32 mouse cellular contexts compared by ENCODE assay signal in the genomic region with DNA sequence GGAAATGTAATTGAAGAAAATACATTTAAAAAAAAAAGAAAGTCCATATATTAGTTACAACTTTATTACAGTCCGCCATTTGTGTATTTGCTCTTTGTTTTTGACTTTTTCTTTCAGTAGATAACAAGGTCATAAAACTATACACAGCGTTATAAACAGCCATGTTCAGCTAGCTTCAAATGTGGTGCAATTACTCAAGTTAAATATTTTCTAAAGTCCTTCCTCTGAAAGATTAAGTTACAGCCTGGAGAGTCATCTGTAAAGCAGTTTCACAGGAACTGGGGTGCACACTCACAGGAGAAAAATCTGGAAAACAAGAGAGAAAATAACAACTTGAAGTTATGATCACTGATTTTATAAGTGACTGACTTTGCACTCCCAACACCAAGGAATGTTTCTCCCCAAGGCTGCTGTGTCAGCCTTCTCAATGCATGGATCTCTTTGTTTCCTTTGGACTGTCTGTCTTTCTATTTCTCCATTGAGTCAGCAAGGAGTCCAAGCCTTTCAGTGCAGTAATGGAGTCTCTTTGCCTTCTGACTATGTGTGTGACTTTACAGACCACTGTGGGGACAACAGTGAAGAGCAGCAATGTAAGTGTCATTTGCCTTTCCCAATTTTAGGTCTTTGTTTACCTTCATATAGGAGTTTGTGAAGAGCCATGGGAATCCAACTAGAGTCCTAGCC. TPM values are rescaled to one million over a fixed set of nuclear protein-coding genes. Genes with fewer than 3 reads are reported as not detected.
DNase-seq lines count a peak whose midpoint lies in the region; ATAC-seq and TF ChIP-seq lines count a peak whose summit lies in the region.
"Had no signal": no experiment of that assay in that cellular context is flagged by ENCODE, and none has a peak within 500 bp of the region (broad histone marks: within the 10 kb centered on the region; RNA-seq: fewer than 3 reads in every experiment).

A gene (plus strand): TSS at position 239 of the 684 bp plus-strand sequence.

- no peak within 1 kb of the TSS for H3K4me2 ChIP-seq in kidney, embryonic 16.5 days (replicated peaks; ENCODE audit: low read depth, low read length)
- H3K4me2 ChIP-seq in intestine, embryonic 16.5 days (ENCODE audit: low read depth, low read length) = no peak within 1 kb of the TSS
- H3K4me2 ChIP-seq: embryonic facial prominence, embryonic 13.5 days; forebrain, embryonic 13.5 days; heart, embryonic 11.5 days; hindbrain, embryonic 13.5 days had no signal

- H3K9me3 ChIP-seq in kidney, embryonic 16.5 days (ENCODE audit: low read length) = peaks cover 7% of the 10 kb centered on the region
- peaks cover 9% of the 10 kb centered on the region; the same call in 1 of the 2 replicates for H3K9me3 ChIP-seq in intestine, embryonic 16.5 days (ENCODE audit: control insufficient read depth, low read length)

- 45% methylated on average over 2 of the region's 2 CpGs for WGBS in kidney, embryonic 16.5 days
- 52% methylated on average over 2 of the region's 2 CpGs for WGBS in intestine, embryonic 16.5 days
- WGBS in small intestine, adult 2 months = 28% methylated on average over 2 of the region's 2 CpGs

- no peak within 1 kb of the TSS for H3K4me3 ChIP-seq in kidney, embryonic 16.5 days (ENCODE audit: low read length)
- H3K4me3 ChIP-seq in embryonic fibroblast, embryonic 13.5 days (ENCODE audit: insufficient read depth, low read length) = no peak within 1 kb of the TSS
- H3K4me3 ChIP-seq in intestine, embryonic 16.5 days (ENCODE audit: low read length) = no peak within 1 kb of the TSS
- no peak within 1 kb of the TSS for H3K4me3 ChIP-seq in small intestine, adult 2 months (ENCODE audit: low read depth, low read length)
- H3K4me3 ChIP-seq: embryonic facial prominence, embryonic 10.5 days; embryonic facial prominence, embryonic 13.5 days; forebrain, embryonic 10.5 days; forebrain, embryonic 13.5 days; hindbrain, embryonic 10.5 days; hindbrain, embryonic 13.5 days had no signal

- peak; percentile 27; the same call in 1 of the 2 replicates for ATAC-seq in kidney, embryonic 16.5 days (ENCODE audit: low FRiP score, low TSS enrichment)
- peak; percentile 97 for ATAC-seq in intestine, embryonic 16.5 days
- ATAC-seq: forebrain, embryonic 13.5 days; forebrain, embryonic 16.5 days; hindbrain, embryonic 16.5 days had no signal

- H3K27me3 ChIP-seq in kidney, embryonic 16.5 days (ENCODE audit: insufficient read depth, low read length) = no peaks in the 10 kb centered on the region
- no peaks in the 10 kb centered on the region for H3K27me3 ChIP-seq in intestine, embryonic 16.5 days (replicated peaks; ENCODE audit: control insufficient read depth, insufficient read depth, low read length)
- no peaks in the 10 kb centered on the region for H3K27me3 ChIP-seq in small intestine, adult 2 months (ENCODE audit: control insufficient read depth, insufficient read depth, low read length)
- H3K27me3 ChIP-seq: embryonic facial prominence, embryonic 13.5 days; forebrain, embryonic 13.5 days; hindbrain, embryonic 13.5 days had no signal

- no peak for TF ChIP-seq POLR2A in embryonic fibroblast, embryonic 13.5 days (IDR thresholded peaks at IDR 0.05; ENCODE audit: low read depth, low read length)
- no peak for TF ChIP-seq POLR2A in small intestine, adult 2 months (IDR thresholded peaks at IDR 0.05; ENCODE audit: low read depth, low read length)

- intact Hi-C loops in heart, postnatal 36 days (cut with DNase I) = no loop called here

- no peak for TF ChIP-seq CTCF in embryonic fibroblast, embryonic 13.5 days (IDR thresholded peaks at IDR 0.05; ENCODE audit: borderline replicate concordance, insufficient read depth, low read length)
- TF ChIP-seq CTCF in small intestine, adult 2 months (IDR thresholded peaks at IDR 0.05; ENCODE audit: extremely low read depth, insufficient read length, insufficient replicate concordance, low read depth, low read length) = no peak

- no peak within 1 kb of the TSS for H3K9ac ChIP-seq in kidney, embryonic 16.5 days (replicated peaks; ENCODE audit: low read length)
- no peak within 1 kb of the TSS for H3K9ac ChIP-seq in intestine, embryonic 16.5 days (ENCODE audit: low read depth, low read length)
- H3K9ac ChIP-seq: embryonic facial prominence, embryonic 13.5 days; forebrain, embryonic 13.5 days; hindbrain, embryonic 13.5 days had no signal

- 0 out of 2 replicates have a peak, but pooled peaks cover 2% of the 10 kb centered on the region for H3K4me1 ChIP-seq in kidney, embryonic 16.5 days (ENCODE audit: insufficient read depth, low read length)
- H3K4me1 ChIP-seq in embryonic fibroblast, embryonic 13.5 days (ENCODE audit: control insufficient read depth, insufficient read depth, low read length) = no peaks in the 10 kb centered on the region
- H3K4me1 ChIP-seq in intestine, embryonic 16.5 days (ENCODE audit: control insufficient read depth, insufficient read depth, low read length) = no peaks in the 10 kb centered on the region
- H3K4me1 ChIP-seq in small intestine, adult 2 months (ENCODE audit: control insufficient read depth, insufficient read depth, insufficient read length, low read length) = 0 out of 2 replicates have a peak, but pooled peaks cover 2% of the 10 kb centered on the region
- H3K4me1 ChIP-seq: embryonic facial prominence, embryonic 10.5 days; embryonic facial prominence, embryonic 13.5 days; forebrain, embryonic 10.5 days; forebrain, embryonic 13.5 days; hindbrain, embryonic 10.5 days; hindbrain, embryonic 13.5 days had no signal

- H3K36me3 ChIP-seq in kidney, embryonic 16.5 days (ENCODE audit: insufficient read depth, low read length) = no peaks in the 10 kb centered on the region
- H3K36me3 ChIP-seq in intestine, embryonic 16.5 days (ENCODE audit: control insufficient read depth, insufficient read depth, low read length) = no peaks in the 10 kb centered on the region
- no peaks in the 10 kb centered on the region for H3K36me3 ChIP-seq in small intestine, adult 2 months (ENCODE audit: control insufficient read depth, insufficient read depth, low read length)
- H3K36me3 ChIP-seq: embryonic facial prominence, embryonic 10.5 days; embryonic facial prominence, embryonic 13.5 days; forebrain, embryonic 10.5 days; hindbrain, embryonic 10.5 days had no signal

- DNase-seq in kidney, postnatal 14 days = no peak
- DNase-seq in thymus, postnatal 25 days = no peak
- DNase-seq in heart, postnatal 36 days = no peak
- no peak for DNase-seq in left cerebral cortex, adult 18-20 months (ENCODE audit: low spot score in 2 of 2)
- DNase-seq: adrenal gland, adult 2 months; adrenal gland, postnatal 14 days; cerebellum, adult 11 months; cerebellum, adult 2 months; cerebellum, adult 9-11 months; cerebellum, postnatal 25 days; embryo, embryonic 11 days; gastrocnemius, postnatal 10 days; heart, adult 11 months had no signal

- H3K27ac ChIP-seq in kidney, embryonic 16.5 days (ENCODE audit: low read length) = 0 out of 2 replicates have a peak within 1 kb of the TSS, but pooled peaks have one; percentile 46
- peak within 1 kb of the TSS; percentile 26; the same call in 1 of the 2 replicates for H3K27ac ChIP-seq in embryonic fibroblast, embryonic 13.5 days (ENCODE audit: insufficient read depth, low read length)
- peak within 1 kb of the TSS; percentile 17 for H3K27ac ChIP-seq in intestine, embryonic 16.5 days (ENCODE audit: low read length)
- peak within 1 kb of the TSS; percentile 92 for H3K27ac ChIP-seq in small intestine, adult 2 months (ENCODE audit: insufficient read depth, low read depth, low read length)
- H3K27ac ChIP-seq: embryonic facial prominence, embryonic 10.5 days; embryonic facial prominence, embryonic 13.5 days; forebrain, embryonic 10.5 days; forebrain, embryonic 13.5 days; hindbrain, embryonic 10.5 days; hindbrain, embryonic 13.5 days had no signal

RNA-seq across cellular contexts. Expression of the gene that starts here (rescaled TPM):
- 0.31 and 0.34 TPM in 2 replicates for polyA plus RNA-seq in kidney, embryonic 16.5 days (2015; fragmentation: Nextera tagmentation; extraction: Ambion mirVana)
- 0.07 and 0.32 TPM in 2 replicates for polyA plus RNA-seq in embryonic fibroblast, embryonic 13.5 days (2011; ENCODE audit: insufficient read length, low read depth, missing spikeins)
- polyA plus RNA-seq in intestine, embryonic 16.5 days (2015; fragmentation: Nextera tagmentation; extraction: Ambion mirVana) = 1.2 and 2.1 TPM in 2 replicates
- polyA plus RNA-seq in small intestine, adult 2 months (2012; rRNA removed) = 1.6 and 5.9 TPM in 2 replicates
- not detected for total RNA-seq in heart, postnatal 36 days (2021)
- total RNA-seq in left cerebral cortex, adult 18-20 months (2021) = not detected
- total RNA-seq: adrenal gland, adult 2 months; adrenal gland, postnatal 14 days; gastrocnemius, adult 18-20 months; gastrocnemius, postnatal 10 days; gastrocnemius, postnatal 4 days; heart, adult 8-10 months; heart, postnatal 25 days had no signal
- polyA plus RNA-seq: adrenal gland, adult 2 months; embryonic facial prominence, embryonic 10.5 days; embryonic facial prominence, embryonic 13.5 days; forebrain, embryonic 10.5 days; heart, embryonic 11.5 days; heart, embryonic 14.5 days; heart, postnatal 0 days; hindbrain, embryonic 10.5 days had no signal

Comparison
In these comparisons a context has a peak if more than half of its experiments do, and no peak if none do; other contexts are left out.
1. Peak in ATAC-seq and H3K27ac ChIP-seq in kidney, embryonic 16.5 days; RNA of the gene not detected or under 1 TPM.
2. H3K27ac ChIP-seq: peak in every context shown above with its lines; median percentile 92 in small intestine, adult 2 months; 46 in kidney, embryonic 16.5 days; 26 in embryonic fibroblast, embryonic 13.5 days; 17 in intestine, embryonic 16.5 days.